12 mouse cellular contexts compared by ENCODE assay signal in the genomic region with DNA sequence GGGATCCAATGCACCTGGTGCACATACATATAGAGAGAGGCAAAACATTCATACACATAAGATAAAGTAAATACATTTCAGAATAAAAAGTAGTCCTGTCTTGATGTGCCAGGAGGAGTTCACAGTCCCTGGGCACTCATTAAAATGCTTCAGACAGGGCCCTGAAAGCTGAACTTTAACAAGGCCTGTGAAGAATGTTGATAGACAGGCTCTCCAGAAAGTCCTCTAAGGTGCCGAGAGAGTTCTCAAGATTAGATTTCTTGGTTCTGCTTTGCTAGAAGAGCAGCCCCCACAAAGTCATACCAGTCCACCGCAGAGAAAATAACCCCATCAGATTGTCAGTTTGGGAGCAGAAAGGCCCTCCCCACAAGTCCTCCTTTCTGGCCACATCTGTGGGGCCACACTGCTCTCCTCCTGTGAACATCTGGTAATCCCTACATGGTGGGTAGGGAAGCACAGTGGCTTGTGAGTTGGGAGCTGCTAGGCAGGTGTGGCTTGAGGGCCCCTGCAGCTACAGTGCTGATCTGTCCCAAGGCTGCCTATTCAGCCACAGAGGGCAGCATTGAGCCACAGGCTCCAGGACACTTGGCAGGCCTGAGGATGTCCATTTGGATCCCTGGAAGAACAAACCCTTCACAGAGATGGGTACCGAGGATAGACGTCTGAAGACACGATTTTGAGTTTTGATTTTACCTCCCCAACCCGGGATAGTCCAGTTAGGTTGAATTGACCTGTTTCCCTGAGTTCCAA. TPM values are rescaled to one million over a fixed set of nuclear protein-coding genes. Genes with fewer than 3 reads are reported as not detected.
DNase-seq lines count a peak whose midpoint lies in the region; ATAC-seq and TF ChIP-seq lines count a peak whose summit lies in the region.
"Had no signal": no experiment of that assay in that cellular context is flagged by ENCODE, and none has a peak within 500 bp of the region (broad histone marks: within the 10 kb centered on the region; RNA-seq: fewer than 3 reads in every experiment).

No protein-coding gene starts in this region.

- peak; percentile 33 to 39 for DNase-seq in cerebellum, postnatal 10 days
- DNase-seq in cerebellum, adult 9-11 months, result no peak
- peak; percentile 3 for DNase-seq in liver, adult 2 months (ENCODE audit: extremely low read depth, low read depth, low spot score)
- no peak for DNase-seq in liver, embryonic 11.5 days (ENCODE audit: low spot score)
- DNase-seq in Patski (ENCODE audit: low read depth, low spot score), result no peak
- peak; percentile 21 for DNase-seq in lung, postnatal 36 days
- DNase-seq in spleen, adult 12 weeks (ENCODE audit: low spot score), result no peak
- DNase-seq: gastrocnemius, postnatal 36 days; thymus, adult 2 months had no signal

- 66% methylated on average over 6 of the region's 6 CpGs for WGBS in liver, adult 2 months
- 69% methylated on average over 6 of the region's 6 CpGs for whole genome bisulfite sequencing in liver, embryonic 11.5 days

- no peaks in the 10 kb centered on the region for H3K27me3 ChIP-seq in liver, adult 2 months (ENCODE audit: control insufficient read depth, insufficient read depth, low read length)
- H3K27me3 ChIP-seq in liver, embryonic 11.5 days (replicated peaks; ENCODE audit: control insufficient read depth, insufficient read depth, low read length), result no peaks in the 10 kb centered on the region
- H3K27me3 ChIP-seq in Patski, result no peaks in the 10 kb centered on the region
- H3K27me3 ChIP-seq: limb, embryonic 13.5 days had no signal

- no peaks in the 10 kb centered on the region for H3K9me3 ChIP-seq in liver, embryonic 11.5 days (ENCODE audit: control insufficient read depth, low read length)
- H3K9me3 ChIP-seq: limb, embryonic 13.5 days had no signal

- TF ChIP-seq CTCF in liver, adult 2 months (IDR thresholded peaks at IDR 0.05; ENCODE audit: low read depth, low read length), result peak; percentile 54
- TF ChIP-seq CTCF in Patski (IDR thresholded peaks at IDR 0.05), result peak; percentile 52

- no peaks in the 10 kb centered on the region for H3K79me2 ChIP-seq in liver, adult 2 months (ENCODE audit: control insufficient read depth, insufficient read depth, low read length)

- in situ Hi-C loops in Patski (cut with MboI; ENCODE audit: low pct_unique_long_range_greater_than_20kb), result no loop called here

- no peaks in the 10 kb centered on the region for H3K4me1 ChIP-seq in liver, adult 2 months (ENCODE audit: control insufficient read depth, insufficient read depth, low read length)
- H3K4me1 ChIP-seq in liver, embryonic 11.5 days (replicated peaks; ENCODE audit: control insufficient read depth, insufficient read depth, low read length), result no peaks in the 10 kb centered on the region
- H3K4me1 ChIP-seq: limb, embryonic 13.5 days had no signal

- H3K4me2 ChIP-seq in liver, embryonic 11.5 days, result no peak overlapping the region
- H3K4me2 ChIP-seq: limb, embryonic 13.5 days had no signal

- no peak for ATAC-seq in liver, embryonic 11.5 days (replicated peaks; ENCODE audit: low FRiP score)
- ATAC-seq in Patski, result no peak
- ATAC-seq in monocyte, adult 5-6 weeks (replicated peaks; ENCODE audit: insufficient number of reproducible peaks, low FRiP score, low TSS enrichment, poor library complexity, severe bottlenecking), result no peak

- TF ChIP-seq POLR2A in liver, adult 2 months (IDR thresholded peaks at IDR 0.05; ENCODE audit: extremely low read depth, insufficient read depth, low read length), result no peak

- H3K27ac ChIP-seq in liver, adult 2 months (replicated peaks; ENCODE audit: insufficient read depth, low read depth, low read length), result no peak overlapping the region
- H3K27ac ChIP-seq in liver, embryonic 11.5 days (ENCODE audit: low read depth, low read length), result no peak overlapping the region
- H3K27ac ChIP-seq: limb, embryonic 13.5 days had no signal

- CTCF ChIA-PET in Patski (lab: Charles Lee), result interaction anchor here (1.2 to 1.5 kb wide), 2 partner anchors 101 to 117 kb away, joined by 3 to 6 read pairs; no protein-coding TSS in a partner anchor

- POLR2A ChIA-PET in Patski (lab: Charles Lee), result no interaction called here

- H3K9ac ChIP-seq in liver, adult 2 months (ENCODE audit: low read depth, low read length), result no peak overlapping the region
- H3K9ac ChIP-seq in liver, embryonic 11.5 days (ENCODE audit: low read depth, low read length), result no peak overlapping the region
- H3K9ac ChIP-seq: limb, embryonic 13.5 days had no signal

- H3K36me3 ChIP-seq in liver, adult 2 months (ENCODE audit: control insufficient read depth, insufficient read depth, low read length), result no peaks in the 10 kb centered on the region
- H3K36me3 ChIP-seq in liver, embryonic 11.5 days (ENCODE audit: control insufficient read depth, insufficient read depth, low read length), result no peaks in the 10 kb centered on the region
- H3K36me3 ChIP-seq: limb, embryonic 13.5 days had no signal

- no peak overlapping the region for H3K4me3 ChIP-seq in liver, adult 2 months (ENCODE audit: insufficient read depth, low read depth, low read length)
- no peak overlapping the region for H3K4me3 ChIP-seq in liver, embryonic 11.5 days (ENCODE audit: low read depth, low read length)
- H3K4me3 ChIP-seq: limb, embryonic 13.5 days had no signal

RNA-seq across cellular contexts. Expression of gene Ehd4, which starts 31.3 kb away (rescaled TPM):
- total RNA-seq in liver, adult 2 months (2014; rRNA removed), result 5.4 and 7.4 TPM in 2 replicates
- 2.7 and 2.9 TPM in 2 replicates for polyA plus RNA-seq in liver, adult 2 months (2012; rRNA removed)
- 24.1 and 26.7 TPM in 2 replicates for polyA plus RNA-seq in liver, embryonic 11.5 days (2014; fragmentation: Nextera tagmentation; extraction: Ambion mirVana)
- 69.6 TPM for polyA plus RNA-seq in Patski (2021)
- total RNA-seq in monocyte, adult 5-6 weeks (2017), result 102 to 129 TPM (median 116 TPM) in 3 replicates

RNA-seq across cellular contexts. Expression of gene Pla2g4e, which starts 59.4 kb away (rescaled TPM):
- total RNA-seq in liver, adult 2 months (2014; rRNA removed), result not detected in 2 replicates
- polyA plus RNA-seq in liver, adult 2 months (2012; rRNA removed), result not detected in 2 replicates
- not detected in 2 replicates for polyA plus RNA-seq in liver, embryonic 11.5 days (2014; fragmentation: Nextera tagmentation; extraction: Ambion mirVana)
- polyA plus RNA-seq in Patski (2021), result 0.01 TPM
- total RNA-seq in monocyte, adult 5-6 weeks (2017), result not detected in 3 replicates
- total RNA-seq: hematopoietic stem cell, adult 5-6 weeks had no signal

Comparison
In these comparisons a context has a peak if more than half of its experiments do, and no peak if none do; other contexts are left out.
1. DNase-seq: peak in cerebellum, postnatal 10 days (2 of 2), liver, adult 2 months (single experiment) and lung, postnatal 36 days (single experiment); none in cerebellum, adult 9-11 months (single experiment), liver, embryonic 11.5 days (single experiment), Patski (single experiment) and spleen, adult 12 weeks (single experiment).